Mouse (Mus musculus) kidney, postnatal 14 days (tissue): ENCODE data around the gene Olfr55.
"Not testable (repeated sequence)": the region's sequence is repeated elsewhere in the genome, so short reads cannot be mapped to it uniquely, and the experiment has no call there.

Source experiments
- DNase-seq: peaks from one replicate; pipeline ENCODE4 v3.0.0; 2022; ENCODE audit warnings: mixed read lengths

Olfr55 gene

GRCm38 (mm10) chr17:33168147-33168546 is at the start of gene Olfr55:
Gene Olfr55, plus strand, starts transcription at chr17:33168447.
- not testable (repeated sequence) for DNase-seq

GRCm38 (mm10) chr17:33124546-33124945 is 43.7 kb upstream of the Olfr55 start:
- no peak for DNase-seq

GRCm38 (mm10) chr17:33126257-33126656 is 42.0 kb upstream of the Olfr55 start:
- no peak for DNase-seq

GRCm38 (mm10) chr17:33139261-33139820 is 28.9 kb upstream of the Olfr55 start, which contains the start of gene Morc2b:
Gene Morc2b, minus strand, starts transcription at chr17:33139683.
- DNase-seq: no peak

GRCm38 (mm10) chr17:33191002-33191401 is 22.8 kb downstream of the Olfr55 start, which contains the start of gene Olfr239:
Gene Olfr239, plus strand, starts transcription at chr17:33191302.
- DNase-seq: not testable (repeated sequence)

GRCm38 (mm10) chr17:33221590-33221989 is 53.3 kb downstream of the Olfr55 start, which contains the start of gene Olfr1564:
Gene Olfr1564, minus strand, starts transcription at chr17:33221690.
- no peak for DNase-seq
